Mouse (Mus musculus) ES-CJ7 (cell line): ENCODE measurements around the gene B3galt6.

ENCODE experiments used
- DNase-seq: peaks from one replicate; pipeline ENCODE4 v3.0.0; 2011; ENCODE audit warnings: low read depth, low spot score

Gene B3galt6

GRCm38 (mm10) chr4:155992241-155992905 is at the start of gene B3galt6, which contains the start of gene Sdf4:
B3galt6 (minus strand) TSS chr4:155992649.
Sdf4 (plus strand) TSS chr4:155992872.
- peak; percentile 80 for DNase-seq

GRCm38 (mm10) chr4:156034901-156035300 is 42.5 kb upstream of the B3galt6 start:
- peak; percentile 27 for DNase-seq

GRCm38 (mm10) chr4:156034301-156034700 is 41.9 kb upstream of the B3galt6 start:
- peak; percentile 53 for DNase-seq

- DNase-seq = peak; percentile 84
Observed at GRCm38 (mm10) chr4:156033476-156034119, 41.1 kb upstream of the B3galt6 start.

- no peak for DNase-seq
Observed at GRCm38 (mm10) chr4:156032856-156033255, 40.4 kb upstream of the B3galt6 start.

GRCm38 (mm10) chr4:156031593-156032391 is 39.3 kb upstream of the B3galt6 start:
- peak; percentile 95 for DNase-seq

GRCm38 (mm10) chr4:156031255-156031592 is 38.8 kb upstream of the B3galt6 start:
- DNase-seq = no peak

GRCm38 (mm10) chr4:156030651-156031118 is 38.2 kb upstream of the B3galt6 start:
- DNase-seq = peak; percentile 22

GRCm38 (mm10) chr4:156028580-156028979 is 36.1 kb upstream of the B3galt6 start:
- no peak for DNase-seq

GRCm38 (mm10) chr4:156026013-156026412 is 33.6 kb upstream of the B3galt6 start, which contains the start of gene Tnfrsf18:
Tnfrsf18 (plus strand) TSS chr4:156026164.
- no peak for DNase-seq

GRCm38 (mm10) chr4:156024184-156024583 is 31.7 kb upstream of the B3galt6 start:
- no peak for DNase-seq

- no peak for DNase-seq
Observed at GRCm38 (mm10) chr4:156023520-156023919, 31.1 kb upstream of the B3galt6 start.

GRCm38 (mm10) chr4:156021942-156022419 is 29.5 kb upstream of the B3galt6 start:
- no peak for DNase-seq

GRCm38 (mm10) chr4:156021381-156021780 is 28.9 kb upstream of the B3galt6 start:
- no peak for DNase-seq

- no peak for DNase-seq
Observed at GRCm38 (mm10) chr4:156019771-156020170, 27.3 kb upstream of the B3galt6 start.

GRCm38 (mm10) chr4:156014436-156014835 is 22.0 kb upstream of the B3galt6 start:
- DNase-seq = no peak

GRCm38 (mm10) chr4:156013637-156014036 is 21.2 kb upstream of the B3galt6 start, which contains the start of gene Tnfrsf4:
Tnfrsf4 (plus strand) TSS chr4:156013843.
- DNase-seq = no peak

- DNase-seq = no peak
Observed at GRCm38 (mm10) chr4:156008369-156008768, 15.9 kb upstream of the B3galt6 start.

- DNase-seq = no peak
Observed at GRCm38 (mm10) chr4:156004109-156004508, 11.7 kb upstream of the B3galt6 start.

- no peak for DNase-seq
Observed at GRCm38 (mm10) chr4:155993606-155994005, 1.2 kb upstream of the B3galt6 start.

- DNase-seq = peak; percentile 95
Observed at GRCm38 (mm10) chr4:155992906-155993547, 578 bp upstream of the B3galt6 start.

GRCm38 (mm10) chr4:155991908-155992230 is 580 bp downstream of the B3galt6 start:
- DNase-seq = no peak
